ENCODE assay signal across 11 mouse cellular contexts in the genomic region with DNA sequence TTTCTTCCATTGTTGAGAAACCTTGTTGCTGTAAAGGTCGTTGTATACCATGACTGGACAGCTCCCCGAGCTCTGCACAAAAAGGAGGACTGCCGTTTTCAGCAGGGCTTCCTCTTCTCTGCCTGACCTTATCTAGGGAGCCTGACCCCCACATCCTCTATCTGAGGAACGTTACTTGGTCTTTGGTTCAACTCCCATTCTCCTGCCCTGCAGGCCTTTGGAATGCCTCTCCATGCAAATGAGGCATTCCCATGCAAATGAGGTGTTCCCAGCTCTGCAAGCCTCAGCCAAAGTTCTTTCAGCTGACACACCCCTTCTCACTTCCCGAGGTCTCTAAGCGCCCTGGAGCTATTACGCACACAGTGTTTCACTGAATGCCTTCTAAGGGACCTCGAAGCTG. TPM values are rescaled to one million over a fixed set of nuclear protein-coding genes. Genes with fewer than 3 reads are reported as not detected.
DNase-seq lines count a peak whose midpoint lies in the region; ATAC-seq and TF ChIP-seq lines count a peak whose summit lies in the region.
"Had no signal": no experiment of that assay in that cellular context is flagged by ENCODE, and none has a peak within 500 bp of the region (broad histone marks: within the 10 kb centered on the region; RNA-seq: fewer than 3 reads in every experiment).

No protein-coding gene starts in this region.

- no peaks in the 10 kb centered on the region for H3K9me3 ChIP-seq in heart, postnatal 0 days (replicated peaks; ENCODE audit: control insufficient read depth, low read length)

- TF ChIP-seq EP300 in heart, postnatal 0 days (IDR thresholded peaks at IDR 0.05; ENCODE audit: low read depth): no peak

- H3K4me2 ChIP-seq in heart, postnatal 0 days (ENCODE audit: low read depth, low read length): no peak overlapping the region

- DNase-seq in heart, adult 8-10 months (ENCODE audit: low spot score): peak; percentile 35
- no peak for DNase-seq in heart, postnatal 14 days
- DNase-seq in ZHBTc4 (ENCODE audit: low read depth, low spot score): peak; percentile 93
- DNase-seq in heart, postnatal 0 days (ENCODE audit: low spot score): peak; percentile 67
- DNase-seq in lung, postnatal 25 days (ENCODE audit: low spot score): peak; percentile 32
- DNase-seq in cerebellum, adult 11-12 months: no peak
- DNase-seq in right cerebral cortex, postnatal 10 days (ENCODE audit: low spot score in 2 of 2): no peak
- DNase-seq: cerebellum, adult 2 months had no signal

- H3K4me3 ChIP-seq in heart, postnatal 0 days (ENCODE audit: low read depth, low read length): no peak overlapping the region
- H3K4me3 ChIP-seq: heart, adult 2 months had no signal

- WGBS in heart, postnatal 0 days: under 1% methylated on average over 8 of the region's 8 CpGs

- no peak overlapping the region for H3K9ac ChIP-seq in heart, postnatal 0 days (replicated peaks; ENCODE audit: low read depth, low read length)

- no peak overlapping the region for H3K27ac ChIP-seq in heart, postnatal 0 days (ENCODE audit: low read depth)
- H3K27ac ChIP-seq: heart, adult 2 months had no signal

- intact Hi-C loops in heart, postnatal 14 days (cut with DNase I): no loop called here

- ATAC-seq in heart, postnatal 0 days (ENCODE audit: insufficient read depth, low read depth): peak; percentile 18; the same call in 1 of the 2 replicates
- ATAC-seq in cerebellum, adult (ENCODE audit: insufficient number of reproducible peaks, low FRiP score, low TSS enrichment): no peak
- ATAC-seq: CD4-positive, CD25-positive, alpha-beta regulatory T cell, adult 4 months had no signal

- peaks cover 16% of the 10 kb centered on the region; the same call in 1 of the 2 replicates for H3K4me1 ChIP-seq in heart, postnatal 0 days (ENCODE audit: control insufficient read depth, insufficient read depth)

- H3K27me3 ChIP-seq in heart, postnatal 0 days (ENCODE audit: control insufficient read depth, insufficient read depth, low read length): no peaks in the 10 kb centered on the region

- H3K36me3 ChIP-seq in heart, postnatal 0 days (replicated peaks; ENCODE audit: control insufficient read depth, insufficient read depth, low read length): no peaks in the 10 kb centered on the region

- TF ChIP-seq CTCF in heart, postnatal 0 days (IDR thresholded peaks at IDR 0.05; ENCODE audit: low read depth): no peak

RNA-seq across cellular contexts. Expression of gene Man1c1, which starts 26.0 kb away (rescaled TPM):
- 10 to 100 TPM; 22.6 to 26.7 (median 25.3) TPM for total RNA-seq in heart, adult 8-10 months (2022)
- 10 to 100 TPM; 25.1 to 25.8 TPM for total RNA-seq in heart, postnatal 14 days (2021)
- total RNA-seq in heart, postnatal 0 days (2014; rRNA removed; ENCODE audit: low replicate concordance): 14.8 and 21.2 TPM in 2 replicates
- polyA plus RNA-seq in heart, postnatal 0 days (2015; fragmentation: Nextera tagmentation; extraction: Ambion mirVana): 3.8 TPM in 2 replicates

RNA-seq across cellular contexts. Expression of gene Ldlrap1, which starts 37.7 kb away (rescaled TPM):
- 10 to 100 TPM; 12.1 to 15.3 (median 13.0) TPM for total RNA-seq in heart, adult 8-10 months (2022)
- total RNA-seq in heart, postnatal 14 days (2021): 10 to 100 TPM; 18.3 to 18.6 TPM
- 9.4 and 31.8 TPM in 2 replicates for total RNA-seq in heart, postnatal 0 days (2014; rRNA removed; ENCODE audit: low replicate concordance)
- 11.6 and 12.3 TPM in 2 replicates for polyA plus RNA-seq in heart, postnatal 0 days (2015; fragmentation: Nextera tagmentation; extraction: Ambion mirVana)

Comparison
In these comparisons a context has a peak if more than half of its experiments do, and no peak if none do; other contexts are left out.
1. DNase-seq: peak in heart, adult 8-10 months (single experiment), ZHBTc4 (single experiment), heart, postnatal 0 days (single experiment) and lung, postnatal 25 days (single experiment); none in heart, postnatal 14 days (0 of 2), cerebellum, adult 11-12 months (single experiment) and right cerebral cortex, postnatal 10 days (0 of 2).